Mouse (Mus musculus): ENCODE measurements around the gene Arhgef28.
A peak's percentile ranks its signal among the peaks of the same experiment; 100 is the strongest.

Arhgef28 gene

GRCm38 (mm10) chr13:97966077-97966476, 240.2 kb downstream of the Arhgef28 start:
- DNase-seq (ENCODE audit: low spot score in 2 of 2) = no peak

DNA sequence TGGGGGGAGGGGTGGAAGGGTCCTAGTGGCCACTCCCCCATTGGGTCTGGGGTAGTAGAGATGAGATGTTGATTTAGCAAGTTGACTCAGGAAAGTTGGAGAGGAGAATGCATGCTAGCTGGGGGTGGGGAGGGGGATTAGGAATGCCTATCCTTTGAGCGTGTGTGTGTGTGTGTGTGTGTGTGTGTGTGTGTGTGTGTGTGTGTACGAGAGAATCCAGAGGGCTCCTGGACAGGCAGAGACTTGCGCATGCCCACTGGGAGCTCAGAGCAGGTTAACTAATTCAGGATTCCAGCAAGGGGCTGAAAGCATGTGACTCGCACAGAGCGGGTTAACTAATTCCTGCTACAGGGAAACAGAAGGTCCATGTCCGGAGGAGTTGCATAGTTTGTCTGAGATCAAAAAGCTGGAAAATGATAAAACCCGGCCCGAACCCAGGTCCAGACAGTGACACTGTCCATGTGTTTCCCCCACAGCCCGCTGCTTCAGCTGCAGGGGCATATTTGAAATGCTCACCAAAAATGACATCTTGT, 241.3 kb downstream of the Arhgef28 start:
- DNase-seq (ENCODE audit: low spot score in 2 of 2) = no peak

DNA sequence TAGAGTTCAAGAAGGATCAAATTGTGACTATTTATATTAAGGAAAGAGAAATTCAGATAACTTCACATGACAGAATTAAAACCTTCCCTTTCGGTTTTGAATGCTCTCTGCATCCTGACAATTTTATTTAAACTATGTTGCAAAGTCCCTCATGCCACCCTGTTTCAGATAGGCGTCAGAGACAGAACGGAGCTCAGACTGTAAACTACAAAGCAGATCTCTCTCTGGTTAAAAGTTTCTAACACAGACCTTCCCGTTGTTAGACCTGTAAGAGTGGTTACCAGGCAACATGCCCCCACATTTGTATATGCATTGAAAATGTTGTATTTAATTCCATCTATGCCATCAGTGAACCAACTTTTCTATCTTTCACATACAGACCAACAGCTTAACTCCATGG, 246.1 kb downstream of the Arhgef28 start:
- no peak for DNase-seq (ENCODE audit: low spot score in 2 of 2)

- DNase-seq (ENCODE audit: low spot score in 2 of 2) = peak in 1 of 2 experiments; percentile 13
Observed at GRCm38 (mm10) chr13:97959394-97959888, 246.8 kb downstream of the Arhgef28 start.

DNA sequence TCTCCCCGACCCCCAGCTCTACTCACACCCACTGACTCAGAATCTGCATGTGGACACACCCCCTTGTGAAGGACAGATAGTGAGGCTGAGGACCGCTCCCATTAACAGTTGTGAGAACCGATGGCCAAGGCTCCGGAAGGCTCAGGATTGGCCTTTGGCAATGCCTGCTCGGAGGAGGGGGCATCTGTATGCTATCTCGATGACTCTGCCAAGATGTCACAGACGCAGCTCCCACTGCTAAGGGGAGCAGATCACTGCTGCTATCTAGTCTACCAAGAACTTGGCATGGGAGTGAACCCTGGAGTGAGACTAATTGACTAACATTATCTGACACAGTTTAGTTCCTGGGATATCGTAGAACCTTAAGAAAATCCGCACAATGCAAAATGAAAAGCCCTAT, 250.5 kb downstream of the Arhgef28 start:
- DNase-seq (ENCODE audit: low spot score in 2 of 2) = no peak

DNA sequence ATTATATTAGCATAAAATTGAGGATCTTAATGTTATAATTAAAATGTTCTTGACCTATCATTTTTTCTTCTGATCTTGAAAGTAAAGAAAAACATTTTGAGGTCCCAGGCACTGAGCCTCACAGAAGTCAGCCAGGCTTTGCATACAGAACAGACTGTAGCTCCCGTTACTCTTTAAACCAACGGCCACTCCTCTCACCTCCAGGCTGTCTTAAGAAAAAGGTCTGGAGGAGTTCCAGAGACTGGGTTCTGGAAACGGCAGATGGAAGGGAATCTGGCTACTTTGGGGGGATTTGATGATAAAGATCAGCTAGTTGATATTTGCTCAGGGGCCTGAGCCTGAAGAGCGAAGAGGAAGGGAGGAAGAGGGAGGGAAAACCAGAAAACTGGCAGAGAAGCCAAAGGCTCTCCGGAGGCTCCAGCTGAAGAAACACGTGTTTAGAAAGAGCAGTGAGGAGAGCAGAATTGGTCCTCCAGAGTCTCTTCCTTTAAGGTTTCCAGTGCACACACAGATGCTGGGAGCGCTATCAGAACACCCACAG, 251.2 kb downstream of the Arhgef28 start:
- no peak for DNase-seq (ENCODE audit: low spot score in 2 of 2)

GRCm38 (mm10) chr13:97954051-97954450, 252.2 kb downstream of the Arhgef28 start:
- no peak for DNase-seq (ENCODE audit: low spot score in 2 of 2)

GRCm38 (mm10) chr13:97953526-97953925, 252.7 kb downstream of the Arhgef28 start:
- no peak for DNase-seq (ENCODE audit: low spot score in 2 of 2)

DNA sequence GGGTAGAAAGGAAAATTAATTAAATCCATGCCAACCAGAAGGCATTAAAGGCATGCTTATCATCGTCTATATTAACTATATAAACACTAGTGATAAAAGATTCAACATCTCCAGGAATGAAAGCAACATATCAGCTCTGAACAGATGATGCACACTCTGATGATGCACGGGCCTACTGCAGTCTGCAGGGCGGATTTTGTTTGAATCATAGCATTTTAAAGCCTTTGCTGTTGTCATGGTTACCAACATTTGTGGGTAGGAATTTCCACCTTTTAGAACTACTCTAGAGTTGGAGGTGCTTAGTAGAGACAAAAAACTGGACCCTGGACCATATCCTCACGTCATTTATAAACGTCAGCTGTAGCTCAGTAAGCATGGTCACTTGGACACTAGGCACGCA, 257.4 kb downstream of the Arhgef28 start:
- no peak for DNase-seq (ENCODE audit: low spot score in 2 of 2)

DNA sequence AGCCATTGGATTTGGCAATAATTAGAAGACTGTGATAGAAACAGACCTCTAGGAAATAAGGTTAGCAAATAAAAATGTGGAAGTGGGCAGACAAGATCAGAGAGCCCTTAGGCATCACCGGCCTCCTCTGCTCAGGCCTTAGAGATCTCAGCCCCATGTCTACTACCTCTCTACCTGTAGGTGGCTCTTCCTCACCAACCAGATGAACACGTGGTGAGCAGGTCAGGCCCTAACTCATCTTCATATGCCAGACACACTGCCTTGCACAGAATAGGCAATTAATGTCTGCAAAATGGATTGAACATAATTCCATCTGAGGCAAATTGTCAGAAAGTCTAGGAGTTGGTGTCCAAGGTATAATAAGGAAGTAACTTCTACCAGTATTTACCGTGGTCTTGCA, 258.6 kb downstream of the Arhgef28 start:
- no peak for DNase-seq (ENCODE audit: low spot score in 2 of 2)

GRCm38 (mm10) chr13:97946422-97946821, 259.8 kb downstream of the Arhgef28 start:
- DNase-seq (ENCODE audit: low spot score in 2 of 2) = no peak

DNA sequence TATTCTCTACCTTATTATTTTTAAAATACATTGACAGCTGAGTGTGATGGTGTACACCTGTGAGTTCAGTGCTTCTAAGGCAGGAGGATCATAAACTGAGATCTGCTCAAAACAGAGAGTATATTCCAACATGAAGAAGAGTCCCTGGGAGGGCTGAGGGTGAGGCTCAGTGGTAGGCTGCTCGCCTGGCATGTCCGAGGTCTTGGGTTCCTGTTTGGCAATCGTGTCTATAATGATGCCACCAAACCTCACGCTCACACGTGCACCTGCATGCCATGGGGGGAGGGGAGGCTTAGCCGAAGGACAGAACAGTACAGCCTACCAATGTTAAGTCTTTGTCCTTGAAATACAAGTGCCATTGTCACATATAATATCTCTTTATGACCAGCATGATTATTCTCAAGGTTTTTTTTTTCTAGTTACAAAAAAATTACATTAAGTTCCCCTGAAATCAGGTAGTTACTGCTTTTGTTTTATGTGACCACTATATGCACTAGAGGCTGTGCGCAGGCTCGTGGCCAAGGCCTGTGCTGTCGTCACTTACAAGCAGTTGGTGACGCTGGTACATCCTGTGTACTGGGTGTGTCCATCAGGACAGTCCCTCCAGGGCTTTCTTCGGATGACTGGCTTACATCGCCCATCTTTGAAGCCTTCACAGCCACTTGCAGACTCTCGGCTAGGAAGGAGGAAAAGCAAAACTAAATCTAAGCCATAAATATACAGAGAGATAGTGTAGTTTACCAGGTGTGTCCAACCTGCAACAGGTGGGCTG, 264.1 kb downstream of the Arhgef28 start:
- DNase-seq (ENCODE audit: low spot score in 2 of 2) = no peak

DNA sequence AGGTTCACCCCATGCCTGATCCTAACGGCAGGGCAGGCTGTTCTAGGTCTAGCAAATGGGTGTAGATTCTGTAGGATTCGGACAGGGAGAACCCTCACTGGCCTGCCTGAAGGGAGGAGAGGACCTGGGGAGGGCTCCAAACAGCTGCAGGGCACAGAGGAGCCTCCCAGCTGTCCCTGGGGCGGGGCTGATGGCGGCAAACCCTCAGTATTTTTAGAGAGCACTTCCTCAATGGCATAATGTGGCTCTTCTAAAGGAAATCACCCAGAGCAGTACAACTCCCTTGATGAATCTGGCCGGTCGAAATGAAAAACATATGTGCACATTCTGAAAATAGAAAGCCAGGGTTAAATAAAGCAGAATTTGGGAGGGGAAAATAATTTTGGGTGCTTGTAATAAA, 265.1 kb downstream of the Arhgef28 start:
- no peak for DNase-seq (ENCODE audit: low spot score in 2 of 2)

DNA sequence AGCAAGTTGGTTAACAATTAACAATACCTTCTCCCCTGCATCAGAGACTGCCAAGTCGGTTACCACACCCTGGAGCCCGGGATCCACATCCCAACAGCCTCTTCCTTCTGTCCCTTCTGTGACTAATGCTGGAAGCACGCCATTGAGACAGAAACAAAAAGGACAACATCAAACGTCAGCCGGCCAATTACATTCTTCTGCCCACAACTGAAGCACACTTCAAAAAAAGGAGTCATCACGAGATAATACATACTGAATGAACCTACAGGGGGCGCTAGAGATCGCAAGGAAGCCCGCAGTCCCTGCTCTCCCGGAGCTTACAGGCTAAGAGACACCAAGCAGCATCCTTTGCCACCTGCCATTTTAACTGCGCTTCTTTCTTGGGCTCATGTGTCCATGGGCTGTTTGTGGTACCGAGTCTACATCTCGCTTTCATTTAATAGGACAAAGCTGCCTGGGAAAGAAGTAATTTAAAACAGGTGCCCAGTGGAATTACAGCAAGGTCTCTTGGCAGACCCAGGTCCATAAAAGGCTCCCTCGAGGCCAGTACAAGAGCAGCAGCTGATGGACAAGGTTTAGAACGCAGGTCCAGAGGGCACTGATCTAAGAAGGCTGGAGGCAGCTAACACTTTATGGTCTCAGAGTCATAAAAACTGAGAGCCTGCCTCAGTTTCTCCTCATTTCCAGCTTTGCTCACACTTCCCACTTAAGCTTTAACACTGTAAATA, 266.6 kb downstream of the Arhgef28 start:
- DNase-seq (ENCODE audit: low spot score in 2 of 2) = peak in 1 of 2 experiments; percentile 19

DNA sequence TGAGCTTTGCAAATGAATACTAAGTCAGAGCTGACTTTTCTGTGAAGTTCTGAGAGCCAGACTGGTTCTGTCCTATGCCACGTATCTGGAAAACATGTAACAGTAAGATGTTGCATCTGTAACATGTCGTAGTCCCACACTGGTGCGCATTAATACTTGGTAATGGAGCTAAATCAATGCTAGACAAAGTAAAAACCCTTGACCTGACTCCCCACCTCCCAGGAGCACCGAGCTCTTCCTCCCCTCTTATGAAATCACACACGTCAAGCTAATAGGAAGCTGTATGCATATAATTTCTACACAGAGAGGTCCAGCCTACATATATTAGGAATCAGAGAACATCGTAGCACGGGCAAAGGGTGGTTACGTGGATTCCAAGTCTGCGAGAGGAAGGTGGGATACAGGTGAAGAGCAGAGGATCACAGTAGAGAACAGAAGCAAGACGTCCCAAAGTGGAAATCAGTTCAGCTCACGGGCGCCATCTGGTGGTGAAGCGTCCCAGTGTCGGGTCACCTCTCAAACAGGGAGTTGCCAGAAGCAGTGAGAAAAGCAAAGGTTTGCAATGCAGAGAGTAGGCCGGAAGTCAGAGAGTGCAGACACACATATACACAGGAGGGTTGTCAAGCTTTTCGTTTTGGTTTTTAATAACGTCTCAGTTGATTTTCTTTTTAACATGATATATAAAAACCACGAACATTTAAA, 267.5 kb downstream of the Arhgef28 start:
- peak; percentile 94 to 96 for DNase-seq (ENCODE audit: low spot score in 2 of 2)

- peak; percentile 58 to 68 for DNase-seq (ENCODE audit: low spot score in 2 of 2)
Observed at GRCm38 (mm10) chr13:97937919-97938318, 268.3 kb downstream of the Arhgef28 start.

- no peak for DNase-seq (ENCODE audit: low spot score in 2 of 2)
Observed at GRCm38 (mm10) chr13:97928135-97928497, 278.1 kb downstream of the Arhgef28 start.

DNA sequence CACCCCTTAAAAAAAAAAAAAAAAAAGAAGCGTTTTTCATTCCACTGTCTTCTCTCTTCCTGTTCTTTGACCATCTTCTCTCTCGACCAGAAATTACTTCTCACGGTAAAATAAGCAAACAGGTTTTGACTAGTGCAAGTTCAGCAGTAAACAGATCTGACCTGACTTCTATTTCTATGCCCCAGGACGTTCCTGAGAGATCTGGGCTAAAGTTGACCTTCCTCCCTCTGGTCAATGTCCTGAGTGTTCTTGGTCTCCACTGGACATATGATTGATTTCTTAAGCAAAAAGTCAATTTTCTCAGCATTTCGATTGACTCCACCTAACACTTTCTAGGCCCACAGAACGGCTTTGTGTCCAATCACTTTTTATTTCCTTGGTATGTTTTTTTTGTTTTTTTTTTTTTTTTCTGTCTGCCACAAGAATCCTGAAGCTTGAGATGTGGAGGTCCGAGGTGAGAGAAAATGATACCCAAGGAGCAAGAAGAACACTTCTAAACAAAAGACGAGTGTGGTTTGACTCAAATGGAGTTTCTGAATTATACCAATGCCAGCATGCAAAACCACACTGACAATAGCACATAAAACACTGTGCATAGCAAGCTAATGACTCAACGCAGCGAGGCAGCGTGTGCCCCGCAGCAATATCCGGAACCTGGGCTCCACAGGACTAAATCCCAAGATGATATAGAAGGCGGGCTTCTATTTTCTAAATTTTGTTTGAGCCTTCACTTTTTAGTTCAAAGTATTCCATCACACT, 278.7 kb downstream of the Arhgef28 start:
- no peak for DNase-seq (ENCODE audit: low spot score in 2 of 2)

GRCm38 (mm10) chr13:97926371-97926770, 279.9 kb downstream of the Arhgef28 start:
- DNase-seq (ENCODE audit: low spot score in 2 of 2) = no peak

GRCm38 (mm10) chr13:97923009-97923408, 283.2 kb downstream of the Arhgef28 start:
- no peak for DNase-seq (ENCODE audit: low spot score in 2 of 2)

GRCm38 (mm10) chr13:97919590-97919989, 286.6 kb downstream of the Arhgef28 start:
- DNase-seq (ENCODE audit: low spot score in 2 of 2) = no peak
